Mouse (Mus musculus) layer of hippocampus, postnatal 14 days (tissue): ENCODE results near the gene Zfp658. TPM values are rescaled to one million over a fixed set of nuclear protein-coding genes. Genes with fewer than 3 reads are reported as not detected.
A peak's percentile ranks its signal among the peaks of the same experiment; 100 is the strongest.

Source experiments
- DNase-seq, 2 experiments: peaks; one replicate each; pipeline ENCODE4 v3.0.0; 2021 to 2022; ENCODE audit warnings: low spot score in 2 of 2, mixed read lengths in 1 of 2
- total RNA-seq, 2 experiments: library from RNA; stranded (reverse); gene quantifications; 2 replicates each; pipeline ENCODE4 v1.2.3; 2021

The Zfp658 gene
- total RNA-seq, 2 experiments from 2014 or later: 5.9 to 6.5 TPM

GRCm38 (mm10) chr7:43579440-43580171, 17.6 kb downstream of the Zfp658 start, which contains the start of gene Zfp719:
TSS of gene Zfp719 (plus strand) at chr7:43579610.
- DNase-seq: peak; percentile 84 to 96

- DNase-seq: peak; percentile 26 to 40
These were observed 18.5 kb downstream of the Zfp658 start for GRCm38 (mm10) chr7:43580526-43580925.

- DNase-seq: no peak
These were observed 22.7 kb downstream of the Zfp658 start for GRCm38 (mm10) chr7:43584790-43585189.

GRCm38 (mm10) chr7:43601884-43602283, 39.8 kb downstream of the Zfp658 start:
- no peak for DNase-seq

DNA sequence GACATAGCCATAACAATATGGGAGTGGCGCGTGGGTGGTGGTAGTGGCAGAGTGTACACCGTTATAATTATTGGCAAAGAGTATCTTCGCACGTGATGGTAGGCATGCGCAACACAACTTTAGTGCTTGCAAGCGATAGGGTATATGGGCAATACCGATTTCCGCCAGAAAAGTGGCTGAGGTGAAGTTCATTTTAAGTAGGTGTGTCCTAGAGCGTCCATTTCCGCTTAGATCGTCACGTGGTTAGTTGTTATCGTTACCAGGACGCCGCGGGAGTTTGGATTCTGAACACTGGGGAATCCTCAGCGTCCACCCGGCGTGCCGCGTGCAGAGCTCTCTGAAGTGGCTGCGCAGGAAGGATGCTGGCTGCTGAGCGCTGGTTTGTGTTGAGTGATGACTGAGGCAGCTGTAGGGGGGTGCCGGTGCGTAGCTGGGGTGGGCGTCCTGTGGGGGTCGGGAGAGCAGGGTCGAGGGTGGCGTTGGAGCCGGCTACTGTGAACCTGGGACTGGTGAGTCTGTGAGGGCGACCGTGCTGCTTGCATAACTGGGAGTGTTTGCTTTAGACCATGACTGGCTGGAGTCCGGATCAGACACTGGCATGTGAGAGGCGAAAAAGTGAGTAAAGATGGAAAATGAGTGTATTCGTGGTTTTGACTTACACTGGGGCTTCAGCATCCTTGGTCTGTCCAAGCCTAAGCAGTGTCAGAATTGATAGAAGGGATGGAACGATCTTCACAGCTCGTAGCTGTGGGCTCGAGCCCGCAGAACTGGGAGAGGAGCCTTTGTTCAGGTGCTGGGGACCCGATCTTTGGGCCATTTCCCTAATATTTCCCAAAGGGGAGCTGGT, 45.1 kb downstream of the Zfp658 start, which contains the start of gene Zfp819:
Gene Zfp819 (plus strand): TSS at position 274 of the 847 bp plus-strand sequence.
- DNase-seq: peak; percentile 58 to 80

GRCm38 (mm10) chr7:43607743-43608287, 45.8 kb downstream of the Zfp658 start:
- DNase-seq: no peak

DNA sequence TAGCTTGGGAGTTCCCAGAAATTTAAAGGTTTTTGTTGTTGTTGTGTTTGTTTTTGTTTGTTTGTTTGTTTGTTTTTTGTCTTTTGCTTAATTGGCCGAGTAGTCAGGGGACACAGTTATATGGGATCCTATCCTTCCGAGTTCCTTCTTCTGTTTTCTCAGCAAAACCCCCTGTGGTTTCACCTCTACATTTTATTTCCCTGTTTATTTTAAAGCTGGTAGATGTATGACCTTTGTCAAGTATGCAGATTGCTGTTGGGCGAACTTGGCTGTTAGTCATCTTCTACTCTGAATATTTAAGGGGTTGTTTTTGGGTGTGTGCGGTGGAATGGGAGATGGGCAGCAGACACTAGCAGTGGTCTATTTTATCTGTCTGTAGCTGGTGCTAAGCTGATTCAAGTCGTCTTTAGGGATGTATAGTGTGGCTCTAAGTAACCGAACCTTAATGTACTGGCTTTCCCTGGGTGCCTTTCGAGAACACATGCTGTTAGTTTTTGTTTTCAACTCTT, 46.3 kb downstream of the Zfp658 start:
- no peak for DNase-seq

- DNase-seq: no peak
These were observed 51.9 kb downstream of the Zfp658 start for GRCm38 (mm10) chr7:43613816-43614551.

GRCm38 (mm10) chr7:43622927-43623326, 60.9 kb downstream of the Zfp658 start:
- no peak for DNase-seq

DNA sequence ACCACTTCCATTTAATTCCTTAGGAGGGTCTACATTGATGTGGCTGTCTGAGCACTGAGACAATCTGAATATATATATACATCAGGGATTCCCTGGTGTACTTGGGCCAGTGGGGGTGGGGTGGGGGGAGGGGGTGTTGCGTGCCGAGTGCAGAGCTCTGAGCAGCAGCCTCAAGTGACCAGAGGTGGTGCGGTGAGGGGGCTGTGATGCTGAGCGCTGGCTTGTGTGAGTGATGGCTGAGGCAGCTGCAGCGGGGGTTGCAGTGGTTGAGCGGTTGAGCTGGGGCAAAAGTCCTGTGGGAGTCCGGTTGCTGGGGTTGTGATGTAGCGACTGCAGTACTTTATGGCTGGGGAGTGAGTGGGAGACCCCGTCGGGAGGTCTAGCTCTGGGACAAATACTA, 61.8 kb downstream of the Zfp658 start:
- DNase-seq: no peak

Other genes with a start within 250 kb of the Zfp658 start
- gene Zfp715, start 249.0 kb upstream of the Zfp658 start, total RNA-seq: 10 to 100 TPM; 20.0 to 22.0 TPM
- gene Siglecf, start 210.9 kb upstream of the Zfp658 start, total RNA-seq: under 1 TPM; 0.69 to 0.92 TPM
- under 1 TPM in 1 of 2 experiments, not detected in 1; 0.35 TPM for gene Siglecg, start 154.1 kb upstream of the Zfp658 start, total RNA-seq
- gene Lim2, start 134.6 kb upstream of the Zfp658 start, total RNA-seq: not detected
- gene Nkg7, start 125.2 kb upstream of the Zfp658 start, total RNA-seq: not detected
- gene Cldnd2, start 121.5 kb upstream of the Zfp658 start, total RNA-seq: not detected
- 10 to 100 TPM; 65.6 to 75.0 TPM for gene Etfb, start 118.2 kb upstream of the Zfp658 start, total RNA-seq
- 1 to 10 TPM in 1 of 2 experiments, under 1 TPM in 1; 0.93 to 1.1 TPM for gene Gm45233, start 118.1 kb upstream of the Zfp658 start, total RNA-seq
- 1 to 10 TPM; 2.6 to 3.5 TPM for gene Vsig10l, start 99.1 kb upstream of the Zfp658 start, total RNA-seq
- 10 to 100 TPM; 43.2 to 45.0 TPM for gene Iglon5, start 72.2 kb upstream of the Zfp658 start, total RNA-seq
- gene 4931406B18Rik, start 56.3 kb upstream of the Zfp658 start, total RNA-seq: not detected
- 1 to 10 TPM; 6.5 to 6.8 TPM for gene Cd33, start 17.8 kb upstream of the Zfp658 start, total RNA-seq
- 10 to 100 TPM; 20.5 to 25.1 TPM for gene Zfp719, start 17.4 kb downstream of the Zfp658 start, total RNA-seq
- gene Zfp819, start 44.9 kb downstream of the Zfp658 start, total RNA-seq: under 1 TPM in 1 of 2 experiments, not detected in 1; 0.39 TPM
- under 1 TPM; 0.19 to 0.28 TPM for gene Ceacam18, start 72.5 kb downstream of the Zfp658 start, total RNA-seq
- 1 to 10 TPM in 1 of 2 experiments, under 1 TPM in 1; 0.74 to 1.7 TPM for gene Siglece, start 97.9 kb downstream of the Zfp658 start, total RNA-seq
- 10 to 100 TPM in 1 of 2 experiments, 1 to 10 TPM in 1; 9.9 to 12.6 TPM for gene Ctu1, start 109.8 kb downstream of the Zfp658 start, total RNA-seq
- gene Klk14, start 128.2 kb downstream of the Zfp658 start, total RNA-seq: not detected
- not detected for gene Klk13, start 150.3 kb downstream of the Zfp658 start, total RNA-seq
- gene Klk12, start 206.6 kb downstream of the Zfp658 start, total RNA-seq: not detected
- gene Klk11, start 212.3 kb downstream of the Zfp658 start, total RNA-seq: not detected
- under 1 TPM; 0.55 to 0.93 TPM for gene Klk10, start 218.8 kb downstream of the Zfp658 start, total RNA-seq
- gene Klk9, start 229.6 kb downstream of the Zfp658 start, total RNA-seq: under 1 TPM in 1 of 2 experiments, not detected in 1; 0.43 TPM
- 10 to 100 TPM; 25.3 to 25.9 TPM for gene Klk8, start 235.3 kb downstream of the Zfp658 start, total RNA-seq
- under 1 TPM; 0.35 to 0.45 TPM for gene Klk7, start 249.0 kb downstream of the Zfp658 start, total RNA-seq